Mouse (Mus musculus) lung, postnatal 10 days (tissue): ENCODE measurements around the gene Gm49320.
"Not testable (repeated sequence)": the region's sequence is repeated elsewhere in the genome, so short reads cannot be mapped to it uniquely, and the experiment has no call there.

Source experiments
- DNase-seq: peaks from one replicate; pipeline ENCODE4 v3.0.0; 2021

Gene Gm49320

DNA sequence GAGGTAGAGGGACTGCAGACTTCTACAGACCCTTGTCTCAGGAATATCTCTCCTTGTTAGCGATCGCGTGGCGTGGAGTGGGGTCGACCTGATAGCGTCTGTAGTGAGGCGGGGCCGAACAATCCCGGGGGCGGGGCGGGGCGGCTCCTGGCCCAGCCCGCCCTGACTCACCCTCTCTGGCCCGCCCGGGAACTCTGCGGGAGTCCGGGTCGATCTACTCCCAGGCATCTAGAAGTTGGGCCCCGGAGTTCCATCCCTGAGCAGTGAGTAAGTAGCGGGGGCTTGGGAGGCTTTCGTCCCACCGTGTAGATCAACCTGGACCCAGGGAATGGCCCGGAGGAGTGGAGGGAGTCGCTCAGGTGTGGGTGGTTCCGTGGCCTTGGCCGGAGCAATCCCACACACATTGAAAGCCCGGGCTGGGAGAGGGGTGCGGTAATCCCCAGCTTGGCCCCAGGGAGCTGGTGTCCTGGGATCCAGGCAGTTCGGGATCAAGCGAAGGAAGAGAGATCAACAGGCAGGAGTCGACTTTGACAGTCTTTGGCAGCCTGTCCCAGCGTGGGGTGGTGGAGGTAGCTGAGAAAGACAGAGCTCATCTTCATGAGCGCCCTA lies 11.8 kb upstream of the Gm49320 start, which contains the start of gene Lrrc8e:
Gene Lrrc8e (plus strand): TSS at position 89 of the 609 bp plus-strand sequence.
- DNase-seq = peak; percentile 53

DNA sequence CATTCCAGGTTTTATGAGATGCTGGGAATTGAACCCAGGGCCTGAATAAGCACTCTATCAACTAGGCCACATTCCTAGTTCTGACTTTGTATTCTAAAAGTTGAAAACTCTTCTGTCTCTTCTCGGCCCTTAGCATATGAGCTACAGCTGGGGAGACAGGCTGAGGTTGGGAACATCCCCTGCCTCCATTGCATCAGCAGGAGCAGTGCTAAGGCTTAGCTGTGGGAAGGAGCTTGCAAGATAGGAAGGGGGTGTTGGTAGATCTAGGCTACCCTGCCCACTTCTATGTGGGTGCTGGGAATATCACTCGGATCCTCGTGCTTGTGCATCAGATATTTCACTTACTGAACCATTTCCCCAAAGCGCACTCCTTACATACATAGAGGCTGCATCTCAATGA lies 10.7 kb upstream of the Gm49320 start:
- DNase-seq = no peak

DNA sequence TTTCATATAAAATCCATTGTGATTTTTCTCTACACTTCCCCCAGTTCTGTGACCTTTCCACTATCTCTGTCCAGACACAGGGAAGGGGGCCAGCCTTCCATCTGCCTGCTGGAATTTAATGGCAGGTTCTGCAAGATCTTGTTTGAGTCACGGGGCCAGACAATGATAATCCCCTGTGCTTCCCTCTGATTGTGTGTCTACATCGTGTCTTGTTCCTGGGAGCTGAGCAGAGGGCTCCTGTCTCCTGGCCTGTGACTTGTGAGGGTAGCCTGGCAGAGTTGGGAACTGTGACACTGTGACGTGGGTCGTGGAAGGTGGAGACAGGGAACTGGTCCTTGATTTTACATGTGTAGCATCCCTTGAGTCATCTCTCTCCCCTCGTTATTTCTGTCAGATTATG lies 8.9 kb upstream of the Gm49320 start:
- DNase-seq = no peak

DNA sequence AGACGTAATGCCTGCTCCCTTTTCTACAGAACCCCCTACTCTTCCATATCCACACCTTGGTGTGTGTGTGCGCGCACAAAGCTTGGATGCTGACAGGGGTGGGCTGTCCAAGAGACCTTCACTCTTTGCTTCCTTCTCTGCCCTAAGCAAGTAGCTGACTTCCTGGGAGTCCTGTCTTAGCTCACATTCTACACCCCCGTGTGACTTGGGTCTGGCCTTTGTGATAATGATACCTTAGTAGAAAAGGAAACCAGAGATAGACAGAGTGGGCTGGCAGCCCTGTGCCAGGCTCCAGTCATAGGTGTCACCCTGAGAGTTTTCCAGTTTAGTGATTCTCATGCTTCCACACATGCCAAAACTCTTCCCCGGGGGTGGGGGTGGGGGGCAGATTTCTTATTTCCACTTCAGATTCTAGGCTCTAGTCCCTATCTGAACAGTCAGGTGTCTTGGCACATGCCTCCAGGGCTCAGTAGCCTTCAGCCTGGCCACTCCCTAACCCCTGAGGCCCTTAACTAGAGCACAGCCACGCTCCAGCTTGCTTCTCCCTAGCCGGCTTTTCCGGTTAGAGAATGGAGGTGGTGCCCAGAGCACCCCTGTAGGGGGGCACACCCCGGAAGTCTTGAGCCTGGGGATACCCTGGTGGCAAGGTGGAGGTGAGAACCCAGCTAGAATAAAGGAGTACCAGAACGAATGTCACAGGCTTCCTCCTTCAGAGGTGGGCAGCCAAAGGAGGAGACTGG lies 7.9 kb upstream of the Gm49320 start:
- DNase-seq = peak; percentile 46

DNA sequence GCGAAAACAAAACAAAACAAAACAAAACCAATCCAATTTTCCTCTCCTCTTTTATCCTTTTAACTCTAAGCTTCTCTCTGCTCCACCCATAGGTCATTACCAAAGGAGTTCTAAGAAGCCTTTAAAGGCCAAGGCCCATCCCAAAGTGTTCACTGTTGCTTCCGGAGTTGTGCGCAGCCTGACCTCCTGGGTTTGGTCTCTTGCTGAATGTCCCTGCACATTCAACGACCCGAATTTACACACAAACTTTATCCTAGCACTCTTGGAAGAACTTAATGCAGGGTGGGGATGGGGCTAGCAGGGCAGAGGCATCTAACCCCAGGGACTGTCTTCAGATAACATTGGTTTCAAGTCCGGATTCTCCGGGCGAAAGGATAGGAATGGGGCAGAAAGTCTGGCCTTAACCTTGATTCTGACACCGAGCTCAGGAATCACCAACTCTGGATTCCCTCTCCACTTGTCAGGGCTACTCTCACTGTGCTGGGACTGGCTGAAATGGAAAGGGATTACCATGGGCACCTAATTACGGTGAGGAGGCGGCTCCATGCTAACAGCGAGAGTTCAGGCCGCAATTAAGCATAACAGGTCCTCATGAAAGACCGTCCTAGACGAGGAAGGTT lies 741 bp upstream of the Gm49320 start:
- peak; percentile 46 for DNase-seq

DNA sequence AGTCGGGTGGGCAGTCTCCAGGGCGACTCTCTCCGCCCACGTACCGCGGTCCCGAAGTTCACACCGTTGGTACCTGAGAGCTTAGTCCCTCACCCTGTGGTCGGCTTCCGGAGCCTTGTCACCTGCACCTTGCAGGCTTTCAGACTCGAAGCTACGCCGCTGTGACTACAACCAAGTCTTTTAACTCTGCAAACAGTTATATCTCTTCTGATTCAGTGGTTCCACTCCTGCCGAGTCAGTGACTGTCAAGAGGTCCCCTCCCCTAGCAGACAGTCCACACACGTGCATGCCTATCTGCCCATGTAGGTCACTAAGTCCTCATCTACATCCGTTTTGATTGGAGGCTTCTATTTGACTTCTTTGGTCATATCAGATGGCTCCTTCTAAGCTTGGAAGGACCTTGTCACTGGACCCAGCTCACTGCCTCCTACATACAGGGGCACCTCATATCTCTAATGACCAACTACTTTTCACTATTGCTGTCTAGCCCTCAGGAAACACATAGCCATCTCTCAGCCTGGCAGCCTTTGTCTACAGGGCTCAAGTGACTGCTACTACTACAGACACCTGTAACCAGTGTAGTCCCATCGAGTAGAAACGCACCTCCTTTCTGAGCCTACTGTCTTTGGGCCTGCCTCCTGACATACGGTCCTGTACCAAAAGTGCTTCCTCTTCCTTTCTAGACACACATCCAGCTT lies 677 bp downstream of the Gm49320 start:
- no peak for DNase-seq

DNA sequence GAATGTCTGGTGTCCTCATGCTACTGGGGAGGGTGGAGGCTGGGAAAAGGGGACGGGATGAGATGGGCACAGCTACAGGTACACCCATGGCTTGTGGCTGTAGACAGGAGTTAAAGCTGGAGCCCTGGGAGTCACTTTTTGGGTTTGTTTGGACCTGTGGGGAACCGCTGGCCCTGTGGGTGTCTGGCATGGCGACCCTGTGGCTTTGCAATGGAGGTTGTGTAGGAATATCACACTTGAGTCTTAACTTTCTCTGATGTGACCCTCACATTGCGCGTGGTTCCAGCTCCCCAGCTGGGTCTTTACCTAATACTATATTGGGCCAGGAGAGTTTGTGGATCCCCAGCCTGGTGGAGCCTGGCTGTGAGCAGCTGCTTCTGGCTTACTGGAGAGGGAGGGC lies 6.4 kb downstream of the Gm49320 start:
- no peak for DNase-seq

DNA sequence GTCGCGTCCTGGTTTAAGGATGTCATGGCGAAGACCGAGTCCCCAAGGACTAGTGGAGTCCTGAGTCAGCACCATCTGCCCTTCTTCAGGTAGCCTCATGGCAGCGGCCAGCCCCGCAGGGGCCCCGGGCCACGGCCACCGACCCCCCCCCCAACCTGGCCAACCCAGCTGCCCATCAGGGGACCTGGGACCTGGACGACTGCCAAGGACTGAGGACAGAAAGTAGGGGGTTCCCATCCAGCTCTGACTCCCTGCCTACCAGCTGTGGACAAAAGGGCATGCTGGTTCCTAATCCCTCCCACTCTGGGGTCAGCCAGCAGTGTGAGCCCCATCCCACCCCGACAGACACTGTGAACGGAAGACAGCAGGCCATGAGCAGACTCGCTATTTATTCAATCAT lies 7.1 kb downstream of the Gm49320 start:
- DNase-seq = no peak

DNA sequence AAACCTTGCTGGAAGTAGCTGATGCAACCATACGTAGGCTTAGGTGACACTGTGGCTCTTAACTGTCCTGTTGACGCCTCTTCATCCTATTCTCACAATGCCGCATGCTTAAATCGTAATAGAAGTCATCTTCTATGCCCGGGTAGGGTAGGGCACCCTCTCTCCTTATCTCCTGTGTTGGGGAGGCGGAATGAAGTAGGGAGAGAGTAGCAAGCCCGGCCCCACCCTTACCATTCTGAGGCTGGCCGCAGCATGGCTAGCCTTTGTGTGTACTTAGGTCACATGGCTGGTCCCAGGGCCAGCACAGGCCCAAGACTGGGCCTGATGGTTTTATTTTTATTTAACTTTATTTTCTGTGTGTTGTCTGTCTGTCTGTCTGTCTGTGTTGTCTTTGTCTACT lies 8.6 kb downstream of the Gm49320 start:
- DNase-seq = no peak

DNA sequence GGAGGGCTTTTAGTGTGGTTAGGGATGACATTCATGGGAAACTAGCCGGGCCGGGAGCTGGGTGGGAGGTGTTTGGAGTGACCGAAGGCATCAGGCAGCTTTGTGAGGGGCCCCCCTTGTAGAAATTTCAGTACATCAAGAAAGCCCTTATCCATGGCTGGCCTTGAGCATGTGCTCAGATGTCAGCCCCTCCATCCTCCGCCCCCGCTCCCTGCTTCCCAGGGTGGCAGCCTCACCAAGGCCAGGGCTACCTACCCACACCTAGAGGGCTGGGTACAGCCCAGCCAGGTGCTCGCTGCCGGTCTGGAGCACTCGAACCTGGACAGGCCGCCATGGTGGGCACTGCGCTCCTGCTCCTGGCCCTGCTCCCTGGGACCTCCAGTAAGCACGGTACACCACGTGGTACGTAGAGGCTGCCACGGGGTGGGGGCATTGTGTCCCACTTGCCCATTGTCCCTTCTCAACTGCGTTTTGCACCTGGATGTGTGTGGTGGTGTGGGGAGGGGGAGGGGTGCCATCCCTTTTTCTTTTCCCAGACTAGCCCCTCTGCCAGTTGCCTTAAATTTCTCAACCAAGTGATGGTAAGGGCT lies 9.4 kb downstream of the Gm49320 start, which contains the start of gene Tgfbr3l:
Gene Tgfbr3l (plus strand): TSS at position 264 of the 590 bp plus-strand sequence.
- DNase-seq = no peak

DNA sequence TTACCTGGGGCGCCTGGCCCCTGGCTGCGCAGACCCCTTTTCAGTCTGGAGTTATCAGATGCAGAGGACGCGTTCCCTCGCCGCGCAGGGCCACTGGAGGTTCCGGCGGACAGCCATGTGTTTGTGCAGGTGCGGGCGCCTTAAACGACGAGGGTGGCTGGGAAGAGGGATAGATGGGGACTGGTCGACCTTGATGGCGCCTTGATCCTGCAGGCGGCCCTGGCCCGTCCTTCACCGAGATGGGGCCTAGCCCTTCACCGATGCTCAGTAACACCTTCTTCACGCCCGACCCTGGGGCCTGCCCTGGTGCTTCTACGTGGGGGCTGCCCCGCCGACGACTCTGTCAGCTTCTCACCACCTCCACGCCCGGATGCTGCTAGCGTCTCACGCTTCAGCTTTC lies 10.5 kb downstream of the Gm49320 start:
- DNase-seq = no peak

DNA sequence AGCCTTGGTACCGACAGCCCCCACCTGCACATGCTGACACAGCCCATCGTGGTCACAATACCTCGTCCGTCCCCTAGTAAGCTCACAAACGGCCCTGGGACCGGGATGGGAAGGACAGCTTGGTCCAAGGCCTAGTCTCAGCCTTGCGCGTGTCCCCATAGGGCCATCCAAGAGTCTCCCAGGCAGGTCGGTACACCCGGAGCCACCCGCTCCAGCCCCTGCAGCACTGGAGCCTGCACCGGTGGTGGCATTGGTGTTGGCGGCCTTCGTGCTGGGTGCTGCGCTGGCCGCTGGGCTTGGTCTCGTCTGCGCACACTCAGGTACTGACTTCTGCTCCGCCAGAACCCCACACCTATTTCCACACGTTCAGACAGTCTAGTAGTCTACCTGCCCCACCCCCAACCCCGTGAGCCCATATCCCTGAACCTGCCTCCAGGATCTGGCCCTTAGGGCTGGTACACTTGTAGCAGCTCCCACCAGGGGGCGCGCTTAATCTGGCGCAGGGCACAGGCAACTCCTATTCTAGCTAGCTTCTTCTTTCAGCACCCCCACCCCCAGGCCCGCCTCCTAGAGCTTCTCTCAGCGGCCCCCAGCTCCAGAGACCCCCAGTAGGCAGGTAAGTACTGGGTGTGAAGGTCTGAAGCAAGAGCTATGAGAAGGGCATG lies 11.8 kb downstream of the Gm49320 start:
- DNase-seq = peak; percentile 90

DNA sequence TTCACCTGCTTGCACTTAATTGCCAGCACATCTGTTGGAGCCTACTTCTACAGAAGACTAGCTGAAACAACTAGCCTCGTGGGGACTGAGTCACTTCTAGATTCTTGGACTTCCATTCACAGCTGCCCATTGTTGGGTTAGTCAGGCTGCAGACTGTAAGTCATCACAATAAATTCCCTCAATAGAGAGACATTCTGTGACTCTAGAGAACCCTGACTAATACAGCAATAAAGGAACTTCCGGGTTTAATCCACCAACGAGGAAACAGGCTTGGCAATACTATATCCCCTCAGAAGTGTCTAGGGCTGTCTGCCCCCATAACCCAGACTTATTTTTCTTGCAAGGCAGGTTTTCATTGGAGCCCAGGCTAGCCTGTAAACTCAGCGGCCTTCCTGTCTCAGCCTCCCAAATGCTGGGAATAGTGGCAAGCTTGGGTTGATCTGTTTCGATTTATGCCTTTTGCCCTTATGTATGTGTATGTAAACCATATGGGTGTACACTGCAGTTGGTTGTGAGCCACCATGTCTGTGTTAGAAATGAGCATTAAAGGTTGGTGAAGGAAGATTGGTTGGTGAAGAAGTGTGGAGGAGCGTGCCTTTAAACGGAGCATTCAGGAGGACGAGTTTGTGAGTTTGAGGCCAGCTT lies 13.6 kb downstream of the Gm49320 start:
- no peak for DNase-seq

DNA sequence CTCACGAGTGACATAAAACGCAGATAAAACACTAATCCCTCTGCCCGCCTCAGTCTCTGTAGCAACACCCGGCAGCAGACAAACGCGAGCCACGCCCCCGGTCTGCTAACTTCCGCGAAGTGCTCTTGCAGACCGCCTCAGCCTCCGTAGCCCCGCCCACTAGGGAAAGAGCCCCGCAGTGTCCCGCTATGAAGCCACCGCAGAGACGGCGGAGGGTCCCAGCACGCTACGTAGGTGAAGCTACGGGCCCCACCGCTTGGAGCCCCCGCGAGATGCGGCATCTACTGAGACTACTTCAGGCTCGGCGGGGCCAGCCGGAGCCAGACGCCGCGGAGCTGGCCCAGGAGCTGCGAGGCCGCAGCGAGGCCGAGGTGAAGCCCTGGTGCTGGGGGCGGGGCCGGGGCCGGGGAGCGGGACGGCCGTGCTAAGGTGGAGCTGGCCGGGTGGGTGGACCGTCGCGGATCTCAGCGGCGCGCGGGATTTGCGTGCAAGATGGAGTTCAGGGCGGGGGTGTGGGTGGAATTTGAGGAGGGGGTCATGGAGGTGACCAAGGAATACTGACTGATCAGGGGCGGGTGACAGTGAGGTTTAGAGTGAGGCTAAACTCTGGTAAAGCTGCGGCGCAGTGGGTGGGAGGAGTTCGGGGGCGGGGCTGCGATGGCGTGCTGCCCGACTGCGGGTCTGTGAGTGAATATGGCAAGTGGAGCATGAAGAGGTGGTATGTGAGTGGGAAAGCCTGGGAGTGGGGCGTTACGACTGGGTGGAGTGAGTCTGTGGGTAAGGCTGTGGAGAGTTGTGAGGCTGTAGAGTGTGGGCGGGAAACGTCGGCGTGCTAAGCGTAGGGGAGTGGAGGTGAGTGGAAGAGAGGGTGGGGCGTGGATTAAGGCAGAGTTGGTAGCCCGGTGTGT lies 14.5 kb downstream of the Gm49320 start, which contains the start of gene Snapc2:
Gene Snapc2 (plus strand): TSS at position 147 of the 908 bp plus-strand sequence.
- DNase-seq = peak; percentile 99

DNA sequence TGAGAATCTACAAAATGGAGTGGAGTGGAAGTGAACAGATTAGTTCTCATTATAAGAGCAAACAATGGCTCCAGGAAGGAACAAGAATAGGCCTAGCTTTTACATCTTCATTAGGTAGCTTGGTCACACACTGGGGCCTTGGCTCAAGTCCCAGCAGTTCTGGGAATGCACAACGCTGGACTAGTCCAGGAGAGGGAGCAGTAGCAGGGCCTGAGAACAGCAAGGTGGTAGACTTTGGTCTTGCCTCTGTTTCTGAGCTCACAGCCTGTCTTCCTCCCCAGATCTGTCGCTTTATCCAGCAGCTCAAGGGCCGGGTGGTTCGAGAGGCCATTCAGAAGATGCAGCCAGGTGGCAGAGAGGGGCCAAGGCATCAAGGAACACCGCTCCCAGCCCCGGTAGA lies 15.3 kb downstream of the Gm49320 start:
- DNase-seq = peak; percentile 74

DNA sequence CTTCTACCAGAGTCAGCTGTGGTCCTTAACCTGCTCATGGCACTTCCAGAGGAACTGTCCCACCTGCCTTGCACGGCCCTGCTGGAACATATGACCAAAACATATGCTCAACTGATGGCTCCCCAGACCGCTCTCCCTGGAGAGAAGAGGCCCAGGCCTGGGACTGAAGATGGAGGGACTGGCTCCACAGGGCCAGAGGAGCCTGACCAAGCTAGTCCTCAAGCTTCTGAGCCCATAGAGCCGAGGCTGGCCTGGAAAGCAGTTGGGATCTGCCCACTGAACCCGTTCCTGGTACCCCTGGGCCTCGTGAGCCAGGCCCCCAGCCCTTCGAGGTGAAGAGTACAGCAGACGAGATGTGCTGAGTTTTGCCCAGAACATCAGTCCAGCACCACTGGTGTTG lies 16.8 kb downstream of the Gm49320 start:
- DNase-seq = not testable (repeated sequence)

DNA sequence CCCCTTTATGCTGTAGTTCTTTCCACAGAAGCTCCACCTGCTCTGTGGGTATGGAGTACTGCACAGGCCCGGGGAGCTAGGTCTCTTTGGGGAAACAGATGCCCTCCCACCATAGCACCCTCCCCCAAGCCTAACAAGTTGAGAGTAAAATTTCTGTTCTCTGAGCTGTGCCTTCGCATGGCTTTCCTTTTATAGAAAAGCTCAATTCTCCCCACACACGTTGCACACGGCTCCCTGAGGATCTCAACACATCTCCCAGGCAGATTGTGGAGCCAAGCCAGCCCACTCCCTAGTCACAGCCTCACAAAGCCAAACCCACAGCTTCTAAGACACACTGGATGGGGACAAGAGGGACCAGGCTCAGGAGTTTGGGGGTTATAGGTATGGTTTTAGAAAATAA lies 18.2 kb downstream of the Gm49320 start:
- DNase-seq = no peak

DNA sequence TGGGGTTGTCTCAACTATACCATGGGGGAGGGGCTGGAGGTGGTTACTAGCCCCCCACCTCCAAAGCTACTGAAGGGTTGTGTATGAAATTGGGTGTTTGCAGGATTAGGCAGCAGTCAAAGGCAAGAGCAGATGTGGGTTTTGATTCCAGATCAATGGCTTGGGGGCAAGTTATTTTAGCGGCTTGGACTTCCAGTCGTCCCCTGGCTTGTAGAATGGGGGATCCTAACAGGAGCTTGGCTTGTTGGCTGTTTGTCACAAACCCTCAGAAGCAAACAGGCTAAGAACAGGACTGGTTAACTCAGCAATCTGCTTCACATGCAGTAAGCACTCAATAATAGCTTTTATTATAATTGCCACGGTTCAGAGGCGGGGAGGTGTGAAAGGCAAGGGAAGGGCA lies 18.7 kb downstream of the Gm49320 start:
- no peak for DNase-seq

DNA sequence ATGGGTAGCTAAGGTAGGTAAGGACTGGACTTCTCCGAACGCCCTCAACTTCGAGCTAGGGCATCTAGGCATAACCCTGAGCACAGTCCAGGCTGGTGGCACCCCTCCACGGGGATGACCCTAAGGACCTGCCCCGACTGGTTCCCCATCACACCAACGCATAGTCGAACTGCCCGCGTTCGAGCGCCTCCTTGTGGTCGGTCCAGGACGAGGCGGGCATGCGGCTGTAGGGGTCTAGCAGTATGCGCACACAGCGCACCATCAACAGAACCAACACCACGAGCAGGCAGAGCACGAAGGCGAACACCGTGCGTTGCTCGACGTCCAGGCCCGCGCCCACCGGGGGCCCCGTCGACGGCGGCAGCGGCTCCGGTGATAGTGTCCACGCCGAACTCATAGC lies 19.6 kb downstream of the Gm49320 start:
- peak; percentile 89 for DNase-seq

DNA sequence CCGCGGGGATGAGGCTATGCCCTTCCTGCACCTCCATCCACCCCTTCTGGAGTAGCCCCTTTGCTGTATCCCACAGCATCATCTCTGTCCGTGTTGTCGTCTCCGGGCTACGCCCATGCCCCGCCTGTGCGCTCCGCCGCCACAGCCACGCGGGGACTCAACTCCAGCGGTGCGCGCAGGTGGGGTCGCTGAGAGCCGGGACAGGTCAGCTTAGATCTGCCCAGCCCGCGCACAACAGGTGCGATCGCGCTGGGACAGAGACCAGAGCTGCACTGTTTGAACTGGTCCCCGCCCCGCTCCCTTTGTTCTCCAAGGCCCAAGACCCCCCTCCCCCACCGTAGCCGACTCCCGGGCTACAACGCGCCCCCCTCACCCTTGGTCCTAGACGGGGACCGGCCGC lies 20.0 kb downstream of the Gm49320 start:
- DNase-seq = no peak
